ENCODE assay signal across 14 mouse cellular contexts in the genomic region with DNA sequence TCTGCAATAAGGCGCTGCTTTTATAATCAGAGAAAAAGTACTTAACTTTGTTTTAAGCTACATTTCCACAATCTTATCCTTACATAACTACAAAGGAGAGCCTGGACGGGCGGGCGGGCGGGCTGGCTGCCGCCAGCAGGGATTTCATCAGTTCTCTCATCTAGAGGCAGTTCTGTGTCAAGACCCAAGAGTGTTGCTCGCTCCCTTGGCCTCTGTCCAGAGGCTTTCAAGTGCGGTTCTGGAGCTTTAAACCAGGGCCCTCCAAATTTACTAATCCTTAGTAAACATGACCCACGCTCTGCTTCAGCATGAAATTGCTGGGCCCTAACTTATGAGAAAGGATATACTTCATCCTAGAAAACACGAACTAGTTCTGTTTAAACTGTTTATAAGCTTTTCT.
DNase-seq lines count a peak whose midpoint lies in the region; TF ChIP-seq lines count a peak whose summit lies in the region.
"Had no signal": no experiment of that assay in that cellular context is flagged by ENCODE, and none has a peak within 500 bp of the region (broad histone marks: within the 10 kb centered on the region; RNA-seq: fewer than 3 reads in every experiment).

No protein-coding gene starts in this region.

- no peak overlapping the region for H3K27ac ChIP-seq in gastrocnemius, adult 2 months
- H3K27ac ChIP-seq: hindbrain, embryonic 12.5 days; liver, embryonic 15.5 days; midbrain, embryonic 15.5 days; neural tube, embryonic 13.5 days had no signal

- H3K4me3 ChIP-seq in gastrocnemius, adult 2 months = no peak overlapping the region
- H3K4me3 ChIP-seq: hindbrain, embryonic 12.5 days; liver, embryonic 15.5 days; midbrain, embryonic 15.5 days; neural tube, embryonic 13.5 days had no signal

- DNase-seq in gastrocnemius, adult 2 months = peak; percentile 62
- DNase-seq in gastrocnemius, postnatal 4 days (ENCODE audit: low spot score in 2 of 2) = no peak
- DNase-seq in kidney, postnatal 14 days = peak; percentile 32
- DNase-seq in kidney, postnatal 25 days = no peak
- peak; percentile 22 for DNase-seq in gonadal fat pad, adult 2 months (ENCODE audit: low read depth)
- DNase-seq in lung, postnatal 36 days = peak; percentile 87
- no peak for DNase-seq in thymus, postnatal 36 days
- DNase-seq in layer of hippocampus, postnatal 14 days (ENCODE audit: low spot score in 2 of 2) = no peak
- DNase-seq: cerebellum, adult 18-20 months; thymus, postnatal 14 days had no signal

- intact Hi-C loops in gastrocnemius, adult 2 months (cut with DNase I) = no loop called here

- no peak for TF ChIP-seq CTCF in gastrocnemius, adult 2 months (IDR thresholded peaks at IDR 0.05)

Comparison
In these comparisons a context has a peak if more than half of its experiments do, and no peak if none do; other contexts are left out.
1. DNase-seq: peak in gastrocnemius, adult 2 months (single experiment), kidney, postnatal 14 days (single experiment), gonadal fat pad, adult 2 months (single experiment) and lung, postnatal 36 days (single experiment); none in gastrocnemius, postnatal 4 days (0 of 2), kidney, postnatal 25 days (0 of 2), thymus, postnatal 36 days (0 of 2) and layer of hippocampus, postnatal 14 days (0 of 2).